Mouse (Mus musculus): Measurements from ENCODE around the gene Ppp2r2c. TPM values are rescaled to one million over a fixed set of nuclear protein-coding genes. Genes with fewer than 3 reads are reported as not detected.
A peak's percentile ranks its signal among the peaks of the same experiment; 100 is the strongest.

The Ppp2r2c gene
- polyA plus RNA-seq, 1 experiment = not detected

- H3K27ac ChIP-seq (replicated peaks; ENCODE audit: low read depth, low read length) = no peak overlapping the region
- H3K4me3 ChIP-seq (ENCODE audit: insufficient read depth, low read depth, low read length) = no peak overlapping the region
- H3K4me1 ChIP-seq (ENCODE audit: control insufficient read depth, insufficient read depth, insufficient read length, low read length) = no peaks in the 10 kb centered on the region
Observed at GRCm38 (mm10) chr5:36948831-36949230, 80.5 kb downstream of the Ppp2r2c start.

- H3K27ac ChIP-seq (replicated peaks; ENCODE audit: low read depth, low read length) = no peak overlapping the region
- no peak overlapping the region for H3K4me3 ChIP-seq (ENCODE audit: insufficient read depth, low read depth, low read length)
- no peaks in the 10 kb centered on the region for H3K4me1 ChIP-seq (ENCODE audit: control insufficient read depth, insufficient read depth, insufficient read length, low read length)
Observed at GRCm38 (mm10) chr5:36950871-36951270, 82.6 kb downstream of the Ppp2r2c start.

GRCm38 (mm10) chr5:36952311-36952710 lies 84.0 kb downstream of the Ppp2r2c start:
- Histone ChIP-seq H3K4me3 (ENCODE audit: insufficient read depth, low read depth, low read length) (no peak overlapping the region), H3K27ac (replicated peaks; ENCODE audit: low read depth, low read length) (no peak overlapping the region), H3K4me1 (ENCODE audit: control insufficient read depth, insufficient read depth, insufficient read length, low read length) (no peaks in the 10 kb centered on the region)

- Histone ChIP-seq H3K4me3 (ENCODE audit: insufficient read depth, low read depth, low read length) (no peak overlapping the region), H3K27ac (replicated peaks; ENCODE audit: low read depth, low read length) (no peak overlapping the region), H3K4me1 (ENCODE audit: control insufficient read depth, insufficient read depth, insufficient read length, low read length) (no peaks in the 10 kb centered on the region)
Observed at GRCm38 (mm10) chr5:36955366-36955765, 87.1 kb downstream of the Ppp2r2c start.

GRCm38 (mm10) chr5:36958837-36959236 lies 90.5 kb downstream of the Ppp2r2c start:
- Histone ChIP-seq H3K4me3 (ENCODE audit: insufficient read depth, low read depth, low read length) (no peak overlapping the region), H3K27ac (replicated peaks; ENCODE audit: low read depth, low read length) (no peak overlapping the region), H3K4me1 (ENCODE audit: control insufficient read depth, insufficient read depth, insufficient read length, low read length) (no peaks in the 10 kb centered on the region)

GRCm38 (mm10) chr5:36960501-36960900 lies 92.2 kb downstream of the Ppp2r2c start:
- Histone ChIP-seq H3K4me3 (ENCODE audit: insufficient read depth, low read depth, low read length) (no peak overlapping the region), H3K4me1 (ENCODE audit: control insufficient read depth, insufficient read depth, insufficient read length, low read length) (no peaks in the 10 kb centered on the region), H3K27ac (replicated peaks; ENCODE audit: low read depth, low read length) (no peak overlapping the region)

- H3K27ac ChIP-seq (replicated peaks; ENCODE audit: low read depth, low read length) = no peak overlapping the region
- no peak overlapping the region for H3K4me3 ChIP-seq (ENCODE audit: insufficient read depth, low read depth, low read length)
- H3K4me1 ChIP-seq (ENCODE audit: control insufficient read depth, insufficient read depth, insufficient read length, low read length) = no peaks in the 10 kb centered on the region
Observed at GRCm38 (mm10) chr5:36971587-36971986, 103.3 kb downstream of the Ppp2r2c start.

- H3K4me3 ChIP-seq (ENCODE audit: insufficient read depth, low read depth, low read length) = no peak overlapping the region
- H3K4me1 ChIP-seq (ENCODE audit: control insufficient read depth, insufficient read depth, insufficient read length, low read length) = no peaks in the 10 kb centered on the region
- no peak overlapping the region for H3K27ac ChIP-seq (replicated peaks; ENCODE audit: low read depth, low read length)
Observed at GRCm38 (mm10) chr5:36975336-36975735, 107.0 kb downstream of the Ppp2r2c start.

- H3K4me3 ChIP-seq (ENCODE audit: insufficient read depth, low read depth, low read length) = no peak overlapping the region
- H3K27ac ChIP-seq (replicated peaks; ENCODE audit: low read depth, low read length) = no peak overlapping the region
- H3K4me1 ChIP-seq (ENCODE audit: control insufficient read depth, insufficient read depth, insufficient read length, low read length) = no peaks in the 10 kb centered on the region
Observed at GRCm38 (mm10) chr5:36977809-36978208, 109.5 kb downstream of the Ppp2r2c start.

GRCm38 (mm10) chr5:36979001-36979400 lies 110.7 kb downstream of the Ppp2r2c start:
- H3K4me1 ChIP-seq (ENCODE audit: control insufficient read depth, insufficient read depth, insufficient read length, low read length) = no peaks in the 10 kb centered on the region
- H3K27ac ChIP-seq (replicated peaks; ENCODE audit: low read depth, low read length) = no peak overlapping the region
- no peak overlapping the region for H3K4me3 ChIP-seq (ENCODE audit: insufficient read depth, low read depth, low read length)

- H3K4me3 ChIP-seq (ENCODE audit: insufficient read depth, low read depth, low read length) = no peak overlapping the region
- no peak overlapping the region for H3K27ac ChIP-seq (replicated peaks; ENCODE audit: low read depth, low read length)
- no peaks in the 10 kb centered on the region for H3K4me1 ChIP-seq (ENCODE audit: control insufficient read depth, insufficient read depth, insufficient read length, low read length)
Observed at GRCm38 (mm10) chr5:36979631-36980030, 111.3 kb downstream of the Ppp2r2c start.

GRCm38 (mm10) chr5:36982271-36982670 lies 114.0 kb downstream of the Ppp2r2c start:
- no peak overlapping the region for H3K4me3 ChIP-seq (ENCODE audit: insufficient read depth, low read depth, low read length)
- H3K4me1 ChIP-seq (ENCODE audit: control insufficient read depth, insufficient read depth, insufficient read length, low read length) = peaks cover 3% of the 10 kb centered on the region
- no peak overlapping the region for H3K27ac ChIP-seq (replicated peaks; ENCODE audit: low read depth, low read length)

- Histone ChIP-seq H3K27ac (replicated peaks; ENCODE audit: low read depth, low read length) (no peak overlapping the region), H3K4me3 (ENCODE audit: insufficient read depth, low read depth, low read length) (no peak overlapping the region), H3K4me1 (ENCODE audit: control insufficient read depth, insufficient read depth, insufficient read length, low read length) (peaks cover 3% of the 10 kb centered on the region)
Observed at GRCm38 (mm10) chr5:36986617-36987016, 118.3 kb downstream of the Ppp2r2c start.

GRCm38 (mm10) chr5:36988124-36988780 lies 119.9 kb downstream of the Ppp2r2c start:
- H3K4me3 ChIP-seq (ENCODE audit: insufficient read depth, low read depth, low read length) = peak overlapping the region; percentile 77
- H3K27ac ChIP-seq (replicated peaks; ENCODE audit: low read depth, low read length) = no peak overlapping the region
- peaks cover 3% of the 10 kb centered on the region for H3K4me1 ChIP-seq (ENCODE audit: control insufficient read depth, insufficient read depth, insufficient read length, low read length)

GRCm38 (mm10) chr5:36988781-36989624 lies 120.7 kb downstream of the Ppp2r2c start, which contains the start of gene Wfs1:
Wfs1 (minus strand) TSS chr5:36989205.
- Histone ChIP-seq H3K4me3 (ENCODE audit: insufficient read depth, low read depth, low read length) (peak within 1 kb of the TSS; percentile 77), H3K27ac (replicated peaks; ENCODE audit: low read depth, low read length) (no peak within 1 kb of the TSS), H3K4me1 (ENCODE audit: control insufficient read depth, insufficient read depth, insufficient read length, low read length) (peaks cover 3% of the 10 kb centered on the region)

- Histone ChIP-seq H3K4me3 (ENCODE audit: insufficient read depth, low read depth, low read length) (no peak overlapping the region), H3K4me1 (ENCODE audit: control insufficient read depth, insufficient read depth, insufficient read length, low read length) (peaks cover 3% of the 10 kb centered on the region), H3K27ac (replicated peaks; ENCODE audit: low read depth, low read length) (no peak overlapping the region)
Observed at GRCm38 (mm10) chr5:36989625-36989977, 121.3 kb downstream of the Ppp2r2c start.
